Mouse (Mus musculus): ENCODE results near the gene Atxn1.

The Atxn1 gene

GRCm38 (mm10) chr13:45775516-45775915 is 189.3 kb downstream of the Atxn1 start:
- DNase-seq (ENCODE audit: low read depth, low spot score): no peak

DNA sequence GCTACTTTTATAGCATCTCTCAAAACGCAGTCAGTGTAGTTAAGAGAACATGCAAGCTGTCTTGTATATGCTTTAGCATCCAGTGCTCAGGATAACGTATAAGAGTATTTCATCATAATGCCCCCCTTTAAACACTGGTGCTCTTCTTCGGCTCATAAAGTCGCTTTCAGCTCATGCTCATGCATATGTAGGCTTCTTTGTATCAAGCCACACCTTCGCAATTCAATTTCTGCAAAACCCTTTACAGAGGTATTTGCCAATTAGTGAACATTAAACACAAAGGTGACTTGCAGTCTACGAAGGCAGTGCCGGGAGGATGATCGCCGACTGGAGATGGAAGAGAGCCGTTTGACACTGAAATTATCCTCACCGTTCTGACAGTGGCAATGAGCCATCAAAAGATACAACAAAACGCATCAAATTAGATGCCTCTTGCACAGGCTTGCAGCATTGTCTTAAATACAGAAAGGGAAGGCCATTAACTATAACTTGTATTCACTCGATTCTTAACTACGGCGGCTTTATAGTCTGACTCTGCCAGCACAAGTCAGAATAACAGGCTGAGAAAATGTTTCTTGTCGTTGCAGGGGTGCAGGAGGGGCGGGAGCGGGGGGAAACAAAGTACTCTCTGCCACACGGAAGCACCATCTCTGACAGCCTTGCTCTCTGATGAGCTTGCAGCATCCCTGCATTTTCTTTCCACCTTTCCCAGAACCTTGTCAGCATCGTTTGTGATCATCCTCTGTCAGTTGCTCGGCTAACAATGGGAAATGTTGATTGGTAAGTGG is 191.2 kb downstream of the Atxn1 start:
- DNase-seq (ENCODE audit: low read depth, low spot score): no peak

DNA sequence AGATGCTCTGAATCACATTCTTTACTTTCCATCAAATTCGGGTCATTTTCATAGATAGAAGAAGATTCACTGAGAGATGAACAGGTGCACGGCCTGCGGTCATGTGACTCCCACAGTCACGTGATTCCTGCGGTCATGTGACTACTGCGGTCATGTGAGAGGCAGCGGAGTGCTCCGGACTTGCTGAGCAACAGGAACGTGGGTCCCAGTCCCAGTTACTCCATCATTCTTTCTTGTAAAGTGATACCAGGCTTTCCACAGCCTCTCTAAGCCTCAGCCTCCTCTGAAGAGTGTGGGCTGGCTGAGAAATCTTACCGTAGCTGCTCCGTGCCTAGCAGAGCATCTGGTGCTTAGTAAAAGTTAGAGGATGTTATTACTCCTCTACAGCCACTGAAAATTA is 195.1 kb downstream of the Atxn1 start:
- no peak for DNase-seq (ENCODE audit: low read depth, low spot score)

- DNase-seq (ENCODE audit: low read depth, low spot score): no peak
Observed at GRCm38 (mm10) chr13:45768250-45768649, 196.6 kb downstream of the Atxn1 start.

GRCm38 (mm10) chr13:45764354-45764753 is 200.5 kb downstream of the Atxn1 start:
- no peak for DNase-seq (ENCODE audit: low read depth, low spot score)

- no peak for DNase-seq (ENCODE audit: low read depth, low spot score)
Observed at GRCm38 (mm10) chr13:45762278-45762677, 202.5 kb downstream of the Atxn1 start.

- DNase-seq (ENCODE audit: low read depth, low spot score): no peak
Observed at GRCm38 (mm10) chr13:45754483-45754882, 210.3 kb downstream of the Atxn1 start.

DNA sequence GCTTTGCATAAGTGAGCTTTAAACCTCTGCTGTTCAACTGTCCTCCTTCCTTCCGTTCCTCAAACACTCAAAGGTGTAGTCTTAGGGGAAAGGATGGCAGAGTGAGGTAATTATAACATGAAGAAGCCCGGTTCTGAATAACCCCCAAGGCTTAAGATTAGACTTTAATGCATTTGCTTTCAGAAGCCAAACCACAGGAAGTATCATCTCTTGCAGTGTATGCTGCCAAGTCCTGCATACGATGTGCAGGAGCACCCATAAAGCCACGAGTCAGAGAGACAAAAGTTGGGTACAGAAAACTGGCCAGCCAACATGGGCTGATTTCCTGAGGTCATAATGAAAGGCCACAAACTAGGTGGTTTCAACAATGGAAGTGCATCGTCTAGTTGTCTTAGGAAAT is 212.3 kb downstream of the Atxn1 start:
- no peak for DNase-seq (ENCODE audit: low read depth, low spot score)

DNA sequence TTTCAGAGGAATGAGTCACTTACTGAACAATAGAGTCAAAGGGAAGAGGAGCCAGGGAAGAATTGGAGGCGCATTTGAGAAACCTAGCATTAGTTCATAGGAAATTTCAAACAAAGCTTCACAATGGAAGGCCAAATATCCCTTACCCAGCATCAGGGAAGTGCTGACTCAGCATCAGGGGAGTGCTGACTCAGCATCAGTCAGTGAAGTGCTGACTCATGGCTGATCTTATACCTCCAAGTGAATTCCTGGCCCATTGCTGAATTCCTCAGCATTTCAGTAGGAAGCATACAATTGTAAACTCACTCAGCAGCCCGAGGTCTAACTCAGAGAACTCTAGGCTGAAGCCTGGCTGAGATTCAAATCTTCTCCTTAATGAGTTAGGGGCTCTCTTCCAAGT is 213.6 kb downstream of the Atxn1 start:
- no peak for DNase-seq (ENCODE audit: low read depth, low spot score)

DNA sequence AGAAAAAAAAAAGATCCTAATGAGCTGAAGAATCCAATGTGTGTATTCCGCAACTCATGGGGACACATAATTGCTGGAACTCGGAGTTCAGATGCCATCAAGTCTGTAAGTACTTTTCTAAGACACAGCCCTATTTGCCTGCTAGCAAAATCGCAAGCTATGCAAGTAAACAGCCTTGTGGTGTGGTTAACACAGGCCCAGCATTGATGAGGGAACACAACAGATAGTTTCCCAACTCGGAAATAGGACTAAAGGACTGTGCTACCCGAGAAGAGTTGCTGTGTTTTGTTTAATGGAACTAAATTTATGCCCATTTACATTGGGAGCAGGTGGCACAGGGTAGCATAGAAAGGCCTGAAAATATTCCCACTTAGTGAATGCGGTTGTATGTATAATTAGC is 214.2 kb downstream of the Atxn1 start:
- no peak for DNase-seq (ENCODE audit: low read depth, low spot score)

GRCm38 (mm10) chr13:45749937-45750336 is 214.9 kb downstream of the Atxn1 start:
- no peak for DNase-seq (ENCODE audit: low read depth, low spot score)

- no peak for DNase-seq (ENCODE audit: low read depth, low spot score)
Observed at GRCm38 (mm10) chr13:45749222-45749621, 215.6 kb downstream of the Atxn1 start.

DNA sequence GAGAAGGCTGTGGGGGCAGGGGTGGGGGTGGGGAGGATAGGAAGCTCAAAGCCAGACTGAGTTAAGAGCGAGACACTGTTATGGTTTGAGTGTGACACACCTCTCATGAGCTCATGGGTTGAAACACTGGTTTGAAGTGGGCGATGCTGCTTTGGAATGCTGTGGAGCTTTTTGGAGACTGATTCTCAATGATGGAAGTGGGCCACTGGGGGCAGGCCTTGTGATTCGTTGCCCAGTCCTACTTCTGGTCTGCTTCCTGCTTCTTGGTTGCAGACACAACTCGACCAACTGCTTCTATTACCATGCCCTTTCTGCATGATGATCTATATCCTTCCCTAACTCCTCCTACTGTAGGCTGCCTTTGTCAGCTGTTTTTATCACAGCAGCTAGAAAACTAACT is 216.1 kb downstream of the Atxn1 start:
- no peak for DNase-seq (ENCODE audit: low read depth, low spot score)

GRCm38 (mm10) chr13:45745851-45746773 is 218.7 kb downstream of the Atxn1 start:
- no peak for DNase-seq (ENCODE audit: low read depth, low spot score)

GRCm38 (mm10) chr13:45744803-45745432 is 219.9 kb downstream of the Atxn1 start:
- no peak for DNase-seq (ENCODE audit: low read depth, low spot score)

- no peak for DNase-seq (ENCODE audit: low read depth, low spot score)
Observed at GRCm38 (mm10) chr13:45743848-45744247, 221.0 kb downstream of the Atxn1 start.

DNA sequence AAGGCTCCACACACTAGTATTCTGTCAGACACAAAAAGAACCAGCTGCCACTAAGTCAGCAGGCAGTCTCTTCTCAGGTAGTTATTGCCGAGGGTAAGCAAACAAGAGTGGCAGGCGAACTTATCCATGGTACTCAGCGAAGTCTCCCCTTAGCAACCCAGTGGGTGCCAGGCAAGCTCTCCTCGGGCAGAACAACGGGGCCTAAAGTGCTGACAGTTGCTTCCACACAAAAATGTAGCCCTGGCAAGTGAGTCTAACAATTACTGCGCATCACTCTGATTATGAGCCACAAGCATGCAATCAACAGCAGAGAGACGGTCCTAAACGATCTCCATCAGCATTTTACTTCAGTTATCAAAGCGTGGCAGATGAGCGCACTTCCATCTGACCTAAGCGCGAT is 224.4 kb downstream of the Atxn1 start:
- DNase-seq (ENCODE audit: low read depth, low spot score): no peak

- no peak for DNase-seq (ENCODE audit: low read depth, low spot score)
Observed at GRCm38 (mm10) chr13:45736241-45736640, 228.6 kb downstream of the Atxn1 start.

DNA sequence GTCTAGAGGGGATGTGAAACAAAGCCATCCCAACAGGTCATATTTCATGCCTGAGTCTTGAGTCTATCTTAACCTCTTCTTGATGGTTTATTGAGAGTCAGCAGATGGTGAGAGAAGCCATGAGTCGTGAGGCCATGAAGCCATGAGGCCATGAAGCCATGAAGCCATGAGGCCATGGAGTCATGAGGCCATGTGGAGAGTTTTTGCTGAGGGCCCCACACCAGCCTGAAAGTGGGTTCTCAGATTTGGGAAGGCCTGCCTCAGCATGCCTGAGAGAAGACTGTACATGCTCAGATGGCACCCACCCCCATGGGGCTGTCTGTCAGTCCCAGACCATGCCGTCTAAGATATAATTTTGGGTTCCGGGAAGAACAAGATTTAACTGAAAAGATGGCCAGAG is 229.0 kb downstream of the Atxn1 start:
- no peak for DNase-seq (ENCODE audit: low read depth, low spot score)

DNA sequence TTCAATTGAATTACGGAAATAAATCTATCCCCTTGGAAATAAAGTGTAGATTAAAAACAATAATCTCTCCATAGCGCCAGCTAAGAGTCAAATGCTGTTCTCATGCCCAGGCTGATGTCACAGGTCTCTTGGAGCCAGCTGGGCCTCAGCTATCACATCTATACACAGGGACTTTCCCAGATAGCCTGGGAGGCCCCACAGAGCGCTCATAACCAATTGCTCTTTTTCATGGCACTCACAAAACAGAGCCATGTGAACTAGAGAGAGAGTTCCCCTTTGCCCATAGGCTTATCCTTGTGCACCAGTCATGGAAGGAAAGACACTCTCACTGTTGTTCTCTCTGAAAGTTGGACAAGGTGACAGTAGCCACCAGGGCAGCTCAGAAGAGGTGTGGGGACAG is 230.3 kb downstream of the Atxn1 start:
- no peak for DNase-seq (ENCODE audit: low read depth, low spot score)

- no peak for DNase-seq (ENCODE audit: low read depth, low spot score)
Observed at GRCm38 (mm10) chr13:45732590-45732989, 232.2 kb downstream of the Atxn1 start.

DNA sequence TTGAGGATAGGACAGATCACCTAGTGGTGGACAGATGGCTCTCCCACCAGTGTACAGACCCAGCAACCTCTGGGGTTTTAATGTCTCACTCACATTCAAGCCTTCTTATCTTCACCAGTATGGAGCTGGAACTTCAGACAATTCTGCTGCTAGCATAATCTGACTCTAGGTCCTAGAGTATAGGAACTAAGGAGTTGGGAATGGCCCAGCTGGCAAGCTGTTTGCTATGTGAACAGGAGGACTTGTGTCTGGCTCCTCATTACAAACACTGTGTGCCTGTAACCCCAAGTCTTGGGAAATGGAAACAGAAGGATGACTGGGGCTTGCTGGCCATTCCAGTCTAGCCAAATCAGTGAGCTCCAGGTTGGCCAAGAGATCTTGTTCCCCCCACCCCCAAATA is 237.9 kb downstream of the Atxn1 start:
- no peak for DNase-seq (ENCODE audit: low read depth, low spot score)

All from WW6 (cell line).